Mouse (Mus musculus) embryonic fibroblast, embryonic 13.5 days (primary cell): Measurements from ENCODE around the gene Olfr533. TPM values are rescaled to one million over a fixed set of nuclear protein-coding genes. Genes with fewer than 3 reads are reported as not detected.
"Not testable (repeated sequence)": the region's sequence is repeated elsewhere in the genome, so short reads cannot be mapped to it uniquely, and the experiment has no call there.

Experiments used
- H3K27ac ChIP-seq: 2 replicates; pipeline ENCODE4 v1.5.1; 2012; ENCODE audit warnings: low read length, control low read depth, inconsistent platforms; ENCODE audit not compliant: insufficient read depth
- H3K4me1 ChIP-seq: 2 replicates; pipeline ENCODE4 v1.6.1; 2011; ENCODE audit warnings: low read length; ENCODE audit not compliant: control insufficient read depth, insufficient read depth
- H3K4me3 ChIP-seq: 2 replicates; pipeline ENCODE4 v1.5.1; 2011; ENCODE audit warnings: mild to moderate bottlenecking, control low read depth, low read length; ENCODE audit not compliant: insufficient read depth
- CTCF ChIP-seq: IDR thresholded peaks from 2 replicates; pipeline ENCODE4 v1.5.1; 2011; ENCODE audit warnings: mild to moderate bottlenecking, control low read depth, low read length, moderate library complexity, borderline replicate concordance; ENCODE audit not compliant: insufficient read depth
- POLR2A ChIP-seq: IDR thresholded peaks from 2 replicates; pipeline ENCODE4 v1.6.1; 2011; ENCODE audit warnings: low read depth, mild to moderate bottlenecking, control low read depth, low read length, moderate library complexity
- polyA plus RNA-seq: library from polyadenylated mRNA; stranded (reverse); fragments of >200 nt; gene quantifications from 2 replicates; pipeline ENCODE4 v1.2.4, GENCODE M21; 2011; ENCODE audit warnings: low read depth; ENCODE audit not compliant: missing spikeins, insufficient read length

Olfr533 gene
- not detected in 2 replicates for polyA plus RNA-seq

GRCm38 (mm10) chr7:140463070-140463469 is at the start of gene Olfr533:
Gene Olfr533 (plus strand): TSS chr7:140463370.
- not testable (repeated sequence) for H3K4me1 ChIP-seq, H3K4me3 ChIP-seq

GRCm38 (mm10) chr7:140421539-140421938 is 41.6 kb upstream of the Olfr533 start, which contains the start of gene Olfr532:
Gene Olfr532 (minus strand): TSS chr7:140421639.
- H3K27ac ChIP-seq = no peak within 1 kb of the TSS
- TF ChIP-seq POLR2A (no peak), CTCF (no peak)
- no peaks in the 10 kb centered on the region for H3K4me1 ChIP-seq

More at GRCm38 (mm10) chr7:140463070-140463469, at the start of gene Olfr533:
- H3K27ac ChIP-seq = not testable (repeated sequence)

GRCm38 (mm10) chr7:140443141-140443540 is 20.0 kb upstream of the Olfr533 start:
- TF ChIP-seq POLR2A (no peak), CTCF (no peak)
- no peaks in the 10 kb centered on the region for H3K4me1 ChIP-seq
- H3K27ac ChIP-seq = no peak overlapping the region
- no peak overlapping the region for H3K4me3 ChIP-seq

More at GRCm38 (mm10) chr7:140421539-140421938, 41.6 kb upstream of the Olfr533 start, which contains the start of gene Olfr532:
- H3K4me3 ChIP-seq = no peak within 1 kb of the TSS

GRCm38 (mm10) chr7:140477886-140478285 is 14.7 kb downstream of the Olfr533 start:
- H3K4me1 ChIP-seq = no peaks in the 10 kb centered on the region

GRCm38 (mm10) chr7:140478733-140479132 is 15.6 kb downstream of the Olfr533 start:
- H3K4me3 ChIP-seq = no peak overlapping the region
- no peaks in the 10 kb centered on the region for H3K4me1 ChIP-seq
- no peak overlapping the region for H3K27ac ChIP-seq
- TF ChIP-seq CTCF = no peak
- TF ChIP-seq POLR2A = no peak

More at GRCm38 (mm10) chr7:140477886-140478285, 14.7 kb downstream of the Olfr533 start:
- TF ChIP-seq CTCF (no peak), POLR2A (no peak)
- H3K27ac ChIP-seq = no peak overlapping the region
- H3K4me3 ChIP-seq = no peak overlapping the region

GRCm38 (mm10) chr7:140483916-140484315 is 20.7 kb downstream of the Olfr533 start, which contains the start of gene Olfr535:
Gene Olfr535 (plus strand): TSS chr7:140484216.
- H3K4me3 ChIP-seq = no peak within 1 kb of the TSS
- H3K27ac ChIP-seq = no peak within 1 kb of the TSS
- TF ChIP-seq POLR2A = no peak
- TF ChIP-seq CTCF = no peak
- no peaks in the 10 kb centered on the region for H3K4me1 ChIP-seq

- H3K4me3 ChIP-seq = no peak overlapping the region
- H3K4me1 ChIP-seq = no peaks in the 10 kb centered on the region
- H3K27ac ChIP-seq = no peak overlapping the region
- no peak for TF ChIP-seq POLR2A
- no peak for TF ChIP-seq CTCF
These were observed 25.8 kb downstream of the Olfr533 start for GRCm38 (mm10) chr7:140488981-140489380.

- H3K4me1 ChIP-seq = no peaks in the 10 kb centered on the region
- no peak overlapping the region for H3K4me3 ChIP-seq
- no peak for TF ChIP-seq POLR2A
- no peak for TF ChIP-seq CTCF
- H3K27ac ChIP-seq = no peak overlapping the region
These were observed 31.1 kb downstream of the Olfr533 start for GRCm38 (mm10) chr7:140494231-140494630.

GRCm38 (mm10) chr7:140494702-140495101 is 31.5 kb downstream of the Olfr533 start:
- no peaks in the 10 kb centered on the region for H3K4me1 ChIP-seq
- H3K4me3 ChIP-seq = no peak overlapping the region
- TF ChIP-seq CTCF = no peak
- H3K27ac ChIP-seq = no peak overlapping the region

- not testable (repeated sequence) for H3K4me1 ChIP-seq, H3K27ac ChIP-seq, H3K4me3 ChIP-seq
These were observed 44.3 kb downstream of the Olfr533 start, which contains the start of gene Olfr536 for GRCm38 (mm10) chr7:140507346-140508021. Gene Olfr536 (minus strand): TSS chr7:140507396.

Other genes with a start within 250 kb of the Olfr533 start
- not detected in 2 replicates for gene Cd163l1, start 245.1 kb upstream of the Olfr533 start, polyA plus RNA-seq
- not detected in 2 replicates for gene 5830411N06Rik, start 216.1 kb upstream of the Olfr533 start, polyA plus RNA-seq
- not detected in 2 replicates for gene Olfr525, start 142.5 kb upstream of the Olfr533 start, polyA plus RNA-seq
- gene Olfr527, start 129.4 kb upstream of the Olfr533 start, polyA plus RNA-seq = not detected in 2 replicates
- gene Olfr60, start 101.7 kb upstream of the Olfr533 start, polyA plus RNA-seq = not detected in 2 replicates
- gene Olfr530, start 87.0 kb upstream of the Olfr533 start, polyA plus RNA-seq = not detected in 2 replicates
- gene Olfr531, start 60.5 kb upstream of the Olfr533 start, polyA plus RNA-seq = not detected in 2 replicates
- gene Olfr532, start 41.7 kb upstream of the Olfr533 start, polyA plus RNA-seq = not detected in 2 replicates
- gene Olfr535, start 20.8 kb downstream of the Olfr533 start, polyA plus RNA-seq = not detected in 2 replicates
- gene Olfr536, start 44.0 kb downstream of the Olfr533 start, polyA plus RNA-seq = not detected in 2 replicates
- gene Olfr538, start 104.5 kb downstream of the Olfr533 start, polyA plus RNA-seq = not detected in 2 replicates
- not detected in 2 replicates for gene Olfr46, start 137.9 kb downstream of the Olfr533 start, polyA plus RNA-seq
- not detected in 2 replicates for gene Olfr61, start 165.6 kb downstream of the Olfr533 start, polyA plus RNA-seq
- not detected in 2 replicates for gene Olfr53, start 183.1 kb downstream of the Olfr533 start, polyA plus RNA-seq
- not detected in 2 replicates for gene Olfr539, start 196.6 kb downstream of the Olfr533 start, polyA plus RNA-seq
- gene Olfr45, start 218.6 kb downstream of the Olfr533 start, polyA plus RNA-seq = not detected in 2 replicates
- not detected in 2 replicates for gene Olfr541, start 233.9 kb downstream of the Olfr533 start, polyA plus RNA-seq